Mouse (Mus musculus): ENCODE measurements at regions not wholly inside any gene's neighbourhood (a gene's known extent, or its start where the extent isn't known, plus 50 kb on each side); places are given as distances from the start of the nearest gene placed in this dataset.

GRCm38 (mm10) chr19:13980988-13981630 lies 67.8 kb downstream of the Olfr1505 start:
- peak; percentile 26 for DNase-seq (ENCODE audit: extremely low read depth, low read depth)

- DNase-seq (ENCODE audit: extremely low read depth, low read depth), result no peak
These were observed 69.5 kb downstream of the Olfr1505 start for GRCm38 (mm10) chr19:13982823-13983222.
